Mouse (Mus musculus) bone marrow macrophage, adult 2 months (primary cell): ENCODE data around the gene Neurl1a. TPM values are rescaled to one million over a fixed set of nuclear protein-coding genes. Genes with fewer than 3 reads are reported as not detected.

ENCODE experiments used
- H3K27ac ChIP-seq: 2 replicates; pipeline ENCODE4 v1.5.1; 2012; ENCODE audit warnings: low read depth, low read length; ENCODE audit not compliant: insufficient read depth
- H3K4me1 ChIP-seq: 2 replicates; pipeline ENCODE4 v1.6.1; 2012; ENCODE audit warnings: low read length; ENCODE audit not compliant: control insufficient read depth, insufficient read depth
- H3K4me3 ChIP-seq: 2 replicates; pipeline ENCODE4 v1.5.1; 2012; ENCODE audit warnings: mild to moderate bottlenecking, low read length, moderate library complexity; ENCODE audit not compliant: insufficient read depth
- CTCF ChIP-seq: IDR thresholded peaks from 2 replicates; pipeline ENCODE4 v1.5.1; 2012; ENCODE audit warnings: low read depth, mild to moderate bottlenecking, low read length, moderate library complexity
- POLR2A ChIP-seq: IDR thresholded peaks from 2 replicates; pipeline ENCODE4 v1.6.1; 2012; ENCODE audit warnings: mild to moderate bottlenecking, low read depth, low read length, borderline replicate concordance
- polyA plus RNA-seq: library from polyadenylated mRNA; stranded (reverse); fragments of >200 nt; gene quantifications from 2 replicates; pipeline ENCODE4 v1.2.4, GENCODE M21; 2012; ENCODE audit not compliant: missing spikeins, insufficient read depth, insufficient read length

Gene Neurl1a
- polyA plus RNA-seq, 1 experiment, result 2.9 TPM

GRCm38 (mm10) chr19:47279372-47279771, 100.8 kb downstream of the Neurl1a start:
- TF ChIP-seq POLR2A (no peak), CTCF (no peak)
- peaks cover 3% of the 10 kb centered on the region for H3K4me1 ChIP-seq
- no peak overlapping the region for H3K4me3 ChIP-seq
- no peak overlapping the region for H3K27ac ChIP-seq

DNA sequence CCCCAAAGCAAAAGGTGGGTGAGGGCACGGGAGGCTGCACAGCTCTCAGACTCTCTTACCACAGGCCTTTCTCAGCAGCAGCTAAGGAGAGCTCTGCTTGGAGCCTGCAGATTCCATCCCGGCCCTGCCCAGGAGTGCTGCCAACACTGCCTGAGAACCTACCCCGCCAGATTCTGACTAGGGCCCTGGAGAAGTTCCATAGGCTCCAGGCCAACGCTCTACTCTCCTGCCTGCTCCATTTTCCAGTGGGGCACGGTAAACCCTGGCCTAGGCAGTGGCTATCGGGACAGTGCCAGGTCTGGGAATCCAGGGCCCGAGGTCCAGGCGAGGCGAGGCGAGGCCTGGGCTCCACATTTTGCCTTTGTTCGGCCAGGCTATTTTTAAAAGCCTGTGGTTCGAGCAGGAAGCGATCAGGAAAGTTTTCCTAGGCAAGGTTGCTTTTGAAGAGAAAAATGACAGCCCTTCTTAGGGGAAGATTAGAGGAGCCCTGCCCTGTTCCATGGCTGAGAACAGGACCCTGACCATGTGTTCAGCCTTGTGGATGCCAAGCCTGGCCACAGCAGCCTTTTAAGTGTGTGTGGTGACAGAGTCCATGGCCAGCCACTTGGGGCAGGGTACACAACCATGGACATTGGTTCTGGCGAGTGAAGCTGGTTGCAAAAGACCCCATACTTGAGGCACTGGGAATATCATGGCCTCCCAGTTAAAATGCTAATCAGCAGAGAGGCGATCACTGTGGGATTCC, 101.3 kb downstream of the Neurl1a start:
- H3K4me1 ChIP-seq, result peaks cover 3% of the 10 kb centered on the region
- TF ChIP-seq POLR2A, result no peak
- TF ChIP-seq CTCF, result no peak

GRCm38 (mm10) chr19:47280894-47281293, 102.3 kb downstream of the Neurl1a start:
- Histone ChIP-seq H3K27ac (0 out of 2 replicates have a peak overlapping the region, but pooled peaks have one; percentile 9), H3K4me3 (no peak overlapping the region), H3K4me1 (peaks cover 3% of the 10 kb centered on the region)
- no peak for TF ChIP-seq POLR2A
- TF ChIP-seq CTCF, result no peak

More for the DNA sequence above, 101.3 kb downstream of the Neurl1a start:
- H3K27ac ChIP-seq, result no peak overlapping the region
- H3K4me3 ChIP-seq, result no peak overlapping the region

- no peak overlapping the region for H3K27ac ChIP-seq
- H3K4me1 ChIP-seq, result peaks cover 3% of the 10 kb centered on the region
- H3K4me3 ChIP-seq, result no peak overlapping the region
- TF ChIP-seq POLR2A (no peak), CTCF (no peak)
These were observed 103.4 kb downstream of the Neurl1a start for GRCm38 (mm10) chr19:47282050-47282454.

DNA sequence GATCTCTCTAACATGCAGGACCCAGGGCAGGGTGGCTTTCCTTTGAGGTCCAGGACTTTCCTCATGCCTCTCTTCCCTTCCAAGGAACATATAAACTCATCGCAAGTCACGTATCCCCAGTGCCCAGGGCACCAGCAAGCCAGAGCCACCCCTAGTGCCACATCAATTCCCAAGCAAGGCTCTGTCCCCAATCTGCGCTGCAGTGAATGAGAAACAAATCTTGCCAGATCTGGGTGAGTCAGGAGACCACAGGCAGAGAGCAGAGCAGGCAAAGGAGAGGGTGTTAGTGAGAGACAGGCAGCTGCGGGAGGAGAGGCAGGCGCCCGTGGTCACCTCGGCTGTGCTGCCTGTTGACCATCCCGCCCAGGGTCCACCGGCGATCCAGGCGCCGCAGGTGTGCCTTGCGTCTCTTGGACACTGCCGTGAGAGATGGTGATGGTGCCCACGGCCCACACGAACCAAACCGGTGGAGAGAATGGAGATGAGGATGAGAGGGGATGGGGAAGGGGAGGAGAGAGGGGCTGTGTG, 104.1 kb downstream of the Neurl1a start:
- Histone ChIP-seq H3K27ac (no peak overlapping the region), H3K4me3 (no peak overlapping the region), H3K4me1 (peaks cover 3% of the 10 kb centered on the region)
- no peak for TF ChIP-seq POLR2A
- TF ChIP-seq CTCF, result no peak

DNA sequence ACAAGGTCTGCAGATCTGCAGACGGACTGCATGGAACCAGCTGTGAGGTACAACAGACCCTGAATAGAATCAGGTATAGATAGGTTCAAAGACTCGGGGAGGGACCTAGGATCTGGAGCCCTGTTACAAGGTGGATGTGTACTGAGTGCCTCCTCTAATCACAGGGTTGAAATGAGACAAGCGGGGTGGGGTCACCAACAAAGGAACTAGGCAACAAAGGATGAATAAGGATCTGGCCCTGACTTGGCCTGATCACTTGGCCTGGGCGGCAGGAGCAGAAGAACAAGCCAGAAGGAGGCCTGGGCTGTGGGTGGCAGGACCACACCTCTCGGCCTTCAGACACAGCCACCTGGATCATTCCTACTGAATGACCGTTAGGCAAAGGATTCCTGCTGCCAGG, 107.0 kb downstream of the Neurl1a start:
- H3K27ac ChIP-seq, result no peak overlapping the region
- peaks cover 3% of the 10 kb centered on the region for H3K4me1 ChIP-seq
- TF ChIP-seq POLR2A (no peak), CTCF (no peak)
- no peak overlapping the region for H3K4me3 ChIP-seq

- H3K27ac ChIP-seq, result no peak overlapping the region
- peaks cover 2% of the 10 kb centered on the region for H3K4me1 ChIP-seq
- no peak overlapping the region for H3K4me3 ChIP-seq
- no peak for TF ChIP-seq CTCF
- no peak for TF ChIP-seq POLR2A
These were observed 108.3 kb downstream of the Neurl1a start for GRCm38 (mm10) chr19:47286886-47287450.

DNA sequence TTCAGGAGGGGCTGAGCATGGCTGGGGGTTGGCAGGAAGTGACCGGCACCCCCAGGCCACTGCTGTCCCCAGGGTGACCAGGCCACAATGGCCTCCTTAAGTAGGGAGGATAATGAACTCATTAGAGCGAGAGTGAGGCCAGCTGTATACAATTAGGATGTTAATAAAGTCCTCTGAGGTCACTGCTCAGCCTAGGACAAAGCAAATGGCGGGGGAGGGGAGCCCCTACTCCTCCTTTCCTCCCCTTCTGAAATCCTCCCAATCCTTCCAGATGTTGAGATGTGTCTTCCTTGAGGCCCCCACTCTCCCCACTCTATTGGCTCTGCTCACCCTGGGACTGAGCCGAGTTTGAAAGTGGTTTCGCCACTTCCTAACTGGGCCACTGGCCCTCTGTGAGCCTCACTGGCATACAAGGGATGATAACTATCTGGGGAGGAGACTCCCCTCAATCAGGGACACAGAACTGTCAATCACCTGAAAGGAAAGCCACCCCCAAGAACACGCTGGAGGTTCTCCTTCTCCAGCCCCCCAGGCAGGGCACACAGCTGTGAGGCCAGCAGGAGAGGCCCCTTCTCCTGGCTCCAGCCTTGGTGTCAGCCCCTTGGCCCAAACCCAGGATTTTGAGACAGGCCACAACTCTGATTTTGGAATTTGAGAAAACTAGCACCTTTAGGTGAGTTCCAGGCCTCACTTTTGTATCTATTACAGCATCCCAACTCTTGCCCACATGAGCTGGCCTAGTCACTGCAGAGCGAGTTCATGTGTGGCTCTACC, 112.9 kb downstream of the Neurl1a start:
- TF ChIP-seq CTCF (no peak), POLR2A (no peak)
- H3K27ac ChIP-seq, result no peak overlapping the region
- H3K4me3 ChIP-seq, result no peak overlapping the region
- peaks cover 4% of the 10 kb centered on the region for H3K4me1 ChIP-seq

DNA sequence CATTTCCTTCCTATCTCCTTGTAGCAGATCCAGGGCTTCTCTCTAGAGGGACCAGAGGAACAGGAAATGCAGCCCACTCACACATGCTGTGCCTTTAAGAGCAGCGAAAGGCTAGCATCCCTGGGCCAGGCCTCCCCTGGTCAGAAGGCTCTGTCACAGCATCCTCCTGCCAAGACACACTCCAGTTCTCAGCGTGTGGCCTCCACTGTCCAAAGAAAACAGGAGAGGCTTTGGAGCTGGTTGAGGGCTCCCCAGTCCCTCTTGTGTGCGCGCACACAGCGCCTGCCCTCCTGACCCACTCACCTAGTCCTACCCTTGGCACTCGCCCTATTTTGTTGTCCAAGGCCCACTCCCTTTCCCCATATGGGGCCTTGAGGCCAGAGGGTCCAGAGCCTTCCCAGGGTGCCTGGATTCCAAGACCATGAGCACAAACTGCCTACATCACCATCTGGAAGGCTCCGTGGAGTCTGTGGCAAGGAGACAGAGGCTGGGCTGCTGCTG, 113.9 kb downstream of the Neurl1a start:
- peaks cover 4% of the 10 kb centered on the region for H3K4me1 ChIP-seq
- H3K4me3 ChIP-seq, result no peak overlapping the region
- TF ChIP-seq CTCF (no peak), POLR2A (no peak)
- H3K27ac ChIP-seq, result no peak overlapping the region
